Mouse (Mus musculus) adipocyte (in vitro differentiated cells): ENCODE data around the gene Slc38a7.
A peak's percentile ranks its signal among the peaks of the same experiment; 100 is the strongest.
"Not testable (repeated sequence)": the region's sequence is repeated elsewhere in the genome, so short reads cannot be mapped to it uniquely, and the experiment has no call there.

Experiments used
- DNase-seq: peaks from one replicate; pipeline ENCODE4 v3.0.0-alpha.2; 2016; ENCODE audit warnings: low spot score

Gene Slc38a7

GRCm38 (mm10) chr8:95853102-95853843 lies at the start of gene Slc38a7:
Gene Slc38a7 (minus strand): TSS chr8:95853539.
- DNase-seq = peak; percentile 98

GRCm38 (mm10) chr8:95901864-95902263 lies 48.5 kb upstream of the Slc38a7 start:
- DNase-seq = no peak

- DNase-seq = no peak
These were observed 40.4 kb upstream of the Slc38a7 start for GRCm38 (mm10) chr8:95893701-95894100.

- peak; percentile 94 for DNase-seq
These were observed 35.2 kb upstream of the Slc38a7 start, which contains the start of gene Got2 for GRCm38 (mm10) chr8:95888285-95889136. Gene Got2 (minus strand): TSS chr8:95888547.

- DNase-seq = peak; percentile 61
These were observed 34.4 kb upstream of the Slc38a7 start for GRCm38 (mm10) chr8:95887578-95888284.

- peak; percentile 91 for DNase-seq
These were observed 33.6 kb upstream of the Slc38a7 start for GRCm38 (mm10) chr8:95886647-95887577.

- no peak for DNase-seq
These were observed 32.6 kb upstream of the Slc38a7 start for GRCm38 (mm10) chr8:95885966-95886365.

GRCm38 (mm10) chr8:95885271-95885841 lies 32.0 kb upstream of the Slc38a7 start:
- DNase-seq = no peak

GRCm38 (mm10) chr8:95884491-95884890 lies 31.2 kb upstream of the Slc38a7 start:
- DNase-seq = no peak

- no peak for DNase-seq
These were observed 28.9 kb upstream of the Slc38a7 start for GRCm38 (mm10) chr8:95882191-95882590.

- DNase-seq = no peak
These were observed 28.2 kb upstream of the Slc38a7 start for GRCm38 (mm10) chr8:95881576-95881975.

- DNase-seq = no peak
These were observed 26.5 kb upstream of the Slc38a7 start for GRCm38 (mm10) chr8:95879823-95880222.

GRCm38 (mm10) chr8:95878176-95878962 lies 25.0 kb upstream of the Slc38a7 start:
- peak; percentile 55 for DNase-seq

GRCm38 (mm10) chr8:95875270-95875669 lies 21.9 kb upstream of the Slc38a7 start:
- DNase-seq = no peak

- DNase-seq = no peak
These were observed 18.4 kb upstream of the Slc38a7 start for GRCm38 (mm10) chr8:95871690-95872089.

GRCm38 (mm10) chr8:95864851-95865250 lies 11.5 kb upstream of the Slc38a7 start:
- DNase-seq = not testable (repeated sequence)

GRCm38 (mm10) chr8:95863761-95864440 lies 10.6 kb upstream of the Slc38a7 start:
- not testable (repeated sequence) for DNase-seq

- DNase-seq = no peak
These were observed 835 bp upstream of the Slc38a7 start for GRCm38 (mm10) chr8:95854174-95854573.

GRCm38 (mm10) chr8:95852290-95852689 lies 1.0 kb downstream of the Slc38a7 start:
- peak; percentile 98 for DNase-seq
